Mouse (Mus musculus): Measurements from ENCODE around the gene Vmn1r132.
"Not testable (repeated sequence)": the region's sequence is repeated elsewhere in the genome, so short reads cannot be mapped to it uniquely, and the experiment has no call there.

The Vmn1r132 gene

GRCm38 (mm10) chr7:21613792-21614191 lies at the start of gene Vmn1r132:
TSS of gene Vmn1r132 (plus strand) at chr7:21614092.
- in situ Hi-C loops (cut with MboI; ENCODE audit: unreplicated experiment in 2 of 2) = not testable (repeated sequence)

Measured in v-Abl transformed pro-B cells (cell line).